Mouse (Mus musculus): Measurements from ENCODE around the gene Zcchc24. TPM values are rescaled to one million over a fixed set of nuclear protein-coding genes. Genes with fewer than 3 reads are reported as not detected.

Zcchc24 gene
- polyA plus RNA-seq, 1 experiment = 34.8 TPM

DNA sequence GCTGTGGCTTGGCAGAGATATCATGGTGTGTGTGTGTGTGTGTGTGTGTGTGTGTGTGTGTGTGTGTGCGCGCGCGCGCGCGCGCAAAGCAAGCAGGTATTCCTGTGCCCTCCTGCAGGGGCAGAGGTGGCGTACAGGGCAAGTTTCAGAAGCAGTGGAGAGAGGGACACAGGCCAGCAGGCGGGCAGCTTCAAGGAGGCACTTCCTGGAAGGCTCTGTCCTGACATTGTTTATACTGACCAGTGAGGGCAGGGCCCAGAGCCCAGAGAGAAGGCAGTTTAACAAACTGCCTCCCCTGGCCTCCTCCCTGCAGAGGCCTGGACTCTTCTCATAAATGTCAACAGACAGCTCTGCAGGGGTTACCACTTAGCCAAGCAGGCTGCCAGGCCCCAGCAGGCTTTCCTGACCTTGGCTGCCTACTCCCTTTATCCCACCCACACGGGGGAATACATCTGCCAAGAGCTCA is 43.8 kb downstream of the Zcchc24 start:
- H3K4me1 ChIP-seq (ENCODE audit: control insufficient read depth, insufficient read depth, low read length) = peaks cover 8% of the 10 kb centered on the region; the same call in 1 of the 2 replicates
- no peak overlapping the region for H3K4me3 ChIP-seq (ENCODE audit: insufficient read depth, low read length)
- no peak overlapping the region for H3K27ac ChIP-seq (ENCODE audit: insufficient read depth, low read depth, low read length)
- TF ChIP-seq POLR2A (IDR thresholded peaks at IDR 0.05; ENCODE audit: borderline replicate concordance, low read depth, low read length) (no peak), CTCF (IDR thresholded peaks at IDR 0.05; ENCODE audit: low read depth, low read length) (no peak)

DNA sequence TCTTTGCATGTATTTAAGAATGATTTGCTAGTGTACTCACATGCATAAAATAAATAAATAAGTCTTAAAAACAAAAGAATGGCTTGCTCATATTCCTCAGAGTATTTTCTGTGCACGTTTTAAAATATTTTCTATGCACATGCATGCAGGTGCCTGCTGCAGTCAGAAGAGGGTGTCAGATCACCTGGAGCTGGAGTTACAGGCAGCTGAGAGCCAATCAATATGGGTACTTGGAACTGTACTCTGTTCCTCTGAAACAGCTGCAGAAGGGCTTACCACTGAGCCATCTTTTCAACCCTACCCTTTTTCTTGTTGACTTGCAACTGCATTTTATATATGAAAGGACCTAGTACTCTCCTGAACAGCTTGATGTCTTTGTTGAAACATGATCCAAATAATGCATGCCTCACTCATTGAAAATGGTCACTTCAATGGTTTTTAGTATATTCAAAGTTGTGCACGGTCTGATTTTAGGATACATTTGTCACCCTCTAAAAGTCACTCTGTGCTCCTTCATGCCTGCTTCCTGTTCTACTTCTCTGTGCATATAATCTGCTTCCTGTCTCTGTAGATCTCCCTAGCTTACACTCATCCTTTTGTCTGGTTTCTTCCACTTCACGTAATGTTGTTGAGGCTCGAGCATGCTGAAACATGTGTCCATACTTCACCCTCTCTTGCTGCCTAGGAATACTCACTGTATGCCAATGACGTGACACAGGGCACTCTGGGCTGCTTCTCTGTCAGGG is 47.7 kb downstream of the Zcchc24 start:
- Histone ChIP-seq H3K4me1 (ENCODE audit: control insufficient read depth, insufficient read depth, low read length) (0 out of 2 replicates have a peak, but pooled peaks cover 3% of the 10 kb centered on the region), H3K4me3 (ENCODE audit: insufficient read depth, low read length) (no peak overlapping the region), H3K27ac (ENCODE audit: insufficient read depth, low read depth, low read length) (no peak overlapping the region)
- TF ChIP-seq POLR2A (IDR thresholded peaks at IDR 0.05; ENCODE audit: borderline replicate concordance, low read depth, low read length) (no peak), CTCF (IDR thresholded peaks at IDR 0.05; ENCODE audit: low read depth, low read length) (no peak)

DNA sequence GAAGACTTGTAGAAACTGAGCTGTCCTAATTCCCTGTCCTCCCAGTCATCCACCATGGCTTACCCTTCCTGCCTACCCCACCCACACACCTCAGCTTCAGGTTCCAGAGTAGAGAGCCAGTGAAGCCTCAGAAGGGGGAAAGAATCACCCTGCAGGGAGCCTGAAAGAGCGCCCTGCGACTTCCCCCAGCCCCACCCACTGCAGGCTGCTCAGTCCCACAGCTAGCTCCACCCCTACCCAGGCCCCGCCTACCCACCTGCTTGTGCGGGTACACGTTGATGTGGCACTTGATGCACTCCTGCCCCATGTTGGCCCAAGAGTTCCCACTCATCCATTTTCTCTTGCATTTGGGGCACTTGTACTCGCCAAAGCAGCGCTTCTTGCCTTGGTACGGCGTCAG is 49.5 kb downstream of the Zcchc24 start:
- Histone ChIP-seq H3K4me1 (ENCODE audit: control insufficient read depth, insufficient read depth, low read length) (0 out of 2 replicates have a peak, but pooled peaks cover 3% of the 10 kb centered on the region), H3K4me3 (ENCODE audit: insufficient read depth, low read length) (no peak overlapping the region), H3K27ac (ENCODE audit: insufficient read depth, low read depth, low read length) (no peak overlapping the region)
- TF ChIP-seq POLR2A (IDR thresholded peaks at IDR 0.05; ENCODE audit: borderline replicate concordance, low read depth, low read length) = no peak
- TF ChIP-seq CTCF (IDR thresholded peaks at IDR 0.05; ENCODE audit: low read depth, low read length) = no peak

DNA sequence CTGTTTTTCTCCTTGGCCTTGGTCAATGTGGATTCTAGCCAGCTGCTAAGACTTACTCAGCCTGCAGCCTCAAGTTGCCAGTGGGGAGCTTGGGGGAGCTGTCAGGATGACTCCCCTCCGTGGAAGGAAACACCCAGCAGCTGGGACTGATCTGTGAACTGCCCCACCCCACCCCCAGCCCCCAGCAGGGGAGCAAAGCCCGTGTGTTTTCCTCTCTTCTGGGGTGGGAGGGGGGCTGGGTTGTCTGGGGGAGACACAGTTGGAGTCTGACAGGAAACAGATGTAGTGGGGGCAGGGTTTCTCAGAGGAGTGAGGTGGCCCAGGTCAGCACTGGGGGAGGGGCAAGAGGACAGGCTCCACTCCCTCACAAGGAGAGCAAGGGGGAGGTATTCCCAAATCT is 50.4 kb downstream of the Zcchc24 start:
- Histone ChIP-seq H3K4me1 (ENCODE audit: control insufficient read depth, insufficient read depth, low read length) (0 out of 2 replicates have a peak, but pooled peaks cover 3% of the 10 kb centered on the region), H3K4me3 (ENCODE audit: insufficient read depth, low read length) (no peak overlapping the region), H3K27ac (ENCODE audit: insufficient read depth, low read depth, low read length) (no peak overlapping the region)
- TF ChIP-seq POLR2A (IDR thresholded peaks at IDR 0.05; ENCODE audit: borderline replicate concordance, low read depth, low read length) (no peak), CTCF (IDR thresholded peaks at IDR 0.05; ENCODE audit: low read depth, low read length) (no peak)

DNA sequence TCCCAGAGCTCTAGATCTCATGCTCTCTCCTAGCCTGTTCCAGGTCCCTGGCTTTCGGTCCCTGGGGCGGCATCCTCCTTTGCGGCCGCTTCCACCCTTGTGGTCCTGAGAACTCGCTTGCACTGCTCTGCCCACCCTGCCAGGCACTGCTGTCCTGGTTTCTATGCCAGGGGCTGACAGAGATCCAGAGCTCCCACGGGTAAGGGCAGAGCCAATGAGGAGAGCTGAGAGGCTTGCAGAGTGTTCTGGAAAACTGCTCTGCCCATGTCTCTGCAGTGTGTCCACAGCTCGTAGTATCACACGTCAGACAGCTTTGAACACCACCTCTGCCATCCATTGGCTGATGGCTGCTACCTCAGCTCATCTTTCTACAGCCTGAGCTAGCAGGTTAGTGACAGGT is 51.1 kb downstream of the Zcchc24 start:
- Histone ChIP-seq H3K4me1 (ENCODE audit: control insufficient read depth, insufficient read depth, low read length) (0 out of 2 replicates have a peak, but pooled peaks cover 3% of the 10 kb centered on the region), H3K27ac (ENCODE audit: insufficient read depth, low read depth, low read length) (no peak overlapping the region), H3K4me3 (ENCODE audit: insufficient read depth, low read length) (no peak overlapping the region)
- TF ChIP-seq POLR2A (IDR thresholded peaks at IDR 0.05; ENCODE audit: borderline replicate concordance, low read depth, low read length) (no peak), CTCF (IDR thresholded peaks at IDR 0.05; ENCODE audit: low read depth, low read length) (no peak)

DNA sequence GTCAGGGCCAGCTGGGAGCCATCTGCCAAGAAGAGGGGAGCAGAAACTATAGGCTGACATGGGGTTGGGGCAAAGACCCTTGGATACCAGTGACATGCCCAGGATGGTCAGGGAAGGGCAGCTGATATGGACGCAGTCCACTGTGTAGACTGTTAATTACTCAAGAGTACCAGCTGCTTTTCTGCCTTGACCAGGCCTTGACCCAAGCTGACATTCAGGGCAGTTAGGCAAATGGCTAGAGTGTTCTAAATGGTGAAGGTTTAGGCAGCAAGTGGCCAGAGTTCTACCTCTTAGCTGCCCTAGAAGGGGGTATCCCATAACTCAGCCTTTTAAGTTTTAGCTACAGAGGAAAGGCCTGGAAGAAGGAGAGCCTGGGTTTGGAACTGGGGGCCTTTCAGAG is 52.3 kb downstream of the Zcchc24 start:
- Histone ChIP-seq H3K27ac (ENCODE audit: insufficient read depth, low read depth, low read length) (no peak overlapping the region), H3K4me3 (ENCODE audit: insufficient read depth, low read length) (no peak overlapping the region), H3K4me1 (ENCODE audit: control insufficient read depth, insufficient read depth, low read length) (0 out of 2 replicates have a peak, but pooled peaks cover 2% of the 10 kb centered on the region)
- TF ChIP-seq CTCF (IDR thresholded peaks at IDR 0.05; ENCODE audit: low read depth, low read length) (no peak), POLR2A (IDR thresholded peaks at IDR 0.05; ENCODE audit: borderline replicate concordance, low read depth, low read length) (no peak)

DNA sequence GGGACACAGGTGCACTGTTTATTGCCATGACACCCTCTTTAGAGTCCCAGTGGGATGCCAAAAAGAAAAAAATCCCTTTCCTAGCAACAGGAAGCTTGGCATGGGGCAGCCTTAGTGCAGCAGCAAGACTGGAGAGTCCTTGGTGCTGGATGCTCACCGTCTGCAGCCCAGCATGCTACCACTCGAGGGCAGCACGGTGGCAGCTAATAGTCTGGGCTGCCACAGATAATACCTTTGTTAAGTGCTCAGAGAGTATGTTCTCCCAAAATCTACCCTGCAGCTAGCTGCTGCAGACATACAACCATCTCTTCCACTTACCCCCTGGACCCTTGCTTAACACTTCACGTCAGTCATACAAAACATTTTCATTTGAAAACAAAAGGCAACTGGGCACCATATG is 55.4 kb downstream of the Zcchc24 start:
- TF ChIP-seq CTCF (IDR thresholded peaks at IDR 0.05; ENCODE audit: low read depth, low read length) (no peak), POLR2A (IDR thresholded peaks at IDR 0.05; ENCODE audit: borderline replicate concordance, low read depth, low read length) (no peak)
- Histone ChIP-seq H3K4me3 (ENCODE audit: insufficient read depth, low read length) (no peak overlapping the region), H3K27ac (ENCODE audit: insufficient read depth, low read depth, low read length) (no peak overlapping the region), H3K4me1 (ENCODE audit: control insufficient read depth, insufficient read depth, low read length) (no peaks in the 10 kb centered on the region)

DNA sequence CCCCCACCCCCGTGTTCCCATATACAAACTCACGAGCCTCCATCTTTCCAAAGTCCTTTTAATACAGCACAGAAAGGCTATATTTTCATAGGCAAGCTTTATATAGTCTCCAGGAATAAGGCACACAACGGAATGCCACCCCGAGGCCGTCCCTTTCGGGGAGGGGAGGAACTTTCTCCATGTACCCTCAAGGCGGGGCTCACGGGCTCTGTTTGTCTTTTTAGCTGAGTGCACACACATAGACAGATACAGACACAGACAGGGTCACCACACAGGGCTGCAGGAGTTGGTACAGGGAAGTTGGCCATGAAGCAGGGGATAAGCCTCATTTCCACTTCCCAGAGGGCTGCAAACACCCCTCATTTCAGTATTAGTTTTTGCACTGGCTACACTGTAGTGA is 57.2 kb downstream of the Zcchc24 start:
- TF ChIP-seq POLR2A (IDR thresholded peaks at IDR 0.05; ENCODE audit: borderline replicate concordance, low read depth, low read length) (no peak), CTCF (IDR thresholded peaks at IDR 0.05; ENCODE audit: low read depth, low read length) (no peak)
- Histone ChIP-seq H3K27ac (ENCODE audit: insufficient read depth, low read depth, low read length) (no peak overlapping the region), H3K4me1 (ENCODE audit: control insufficient read depth, insufficient read depth, low read length) (peaks cover 3% of the 10 kb centered on the region; the same call in 1 of the 2 replicates)

DNA sequence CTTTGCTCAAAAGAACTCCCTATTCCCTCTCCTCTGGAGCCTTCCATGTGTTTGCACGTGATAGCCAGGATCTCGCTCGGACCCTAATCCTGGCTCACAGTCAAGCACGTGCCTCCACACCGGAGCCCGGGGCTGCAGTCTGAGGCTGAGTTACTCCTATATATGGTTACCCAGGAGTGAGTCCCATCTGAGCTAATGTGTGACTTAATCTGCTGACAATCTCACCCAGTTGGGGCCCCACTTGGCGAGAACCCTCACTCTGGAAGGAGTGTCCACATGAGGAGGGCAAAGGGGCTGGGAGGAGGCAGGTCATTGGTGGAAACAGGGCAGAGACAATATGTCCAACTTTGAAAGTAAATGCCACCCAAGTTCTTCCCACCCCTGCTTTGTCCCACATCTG is 57.7 kb downstream of the Zcchc24 start:
- Histone ChIP-seq H3K4me1 (ENCODE audit: control insufficient read depth, insufficient read depth, low read length) (peaks cover 3% of the 10 kb centered on the region; the same call in 1 of the 2 replicates), H3K27ac (ENCODE audit: insufficient read depth, low read depth, low read length) (no peak overlapping the region), H3K4me3 (ENCODE audit: insufficient read depth, low read length) (no peak overlapping the region)
- TF ChIP-seq CTCF (IDR thresholded peaks at IDR 0.05; ENCODE audit: low read depth, low read length) = no peak
- TF ChIP-seq POLR2A (IDR thresholded peaks at IDR 0.05; ENCODE audit: borderline replicate concordance, low read depth, low read length) = no peak

More for the DNA sequence above, 57.2 kb downstream of the Zcchc24 start:
- no peak overlapping the region for H3K4me3 ChIP-seq (ENCODE audit: insufficient read depth, low read length)

DNA sequence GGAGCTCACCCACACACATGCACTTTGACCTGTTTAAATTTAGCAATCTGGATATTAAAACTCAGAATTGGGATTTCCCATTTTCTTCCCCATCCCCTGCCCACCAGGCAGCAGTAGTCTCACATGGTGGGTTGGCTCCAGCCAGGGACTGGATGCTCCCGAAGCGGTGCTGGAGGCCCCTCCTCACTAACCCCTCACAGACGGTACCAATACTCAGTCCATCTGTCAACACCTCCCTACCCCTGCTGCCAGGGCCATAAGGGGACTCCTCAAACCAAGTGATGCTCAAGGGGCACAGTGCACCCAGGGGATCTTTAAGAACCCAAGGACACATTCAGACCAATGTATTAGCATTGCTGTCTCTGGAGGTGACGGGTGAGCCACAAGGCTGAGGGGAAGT is 58.2 kb downstream of the Zcchc24 start:
- Histone ChIP-seq H3K4me3 (ENCODE audit: insufficient read depth, low read length) (no peak overlapping the region), H3K27ac (ENCODE audit: insufficient read depth, low read depth, low read length) (no peak overlapping the region), H3K4me1 (ENCODE audit: control insufficient read depth, insufficient read depth, low read length) (peaks cover 3% of the 10 kb centered on the region; the same call in 1 of the 2 replicates)
- no peak for TF ChIP-seq CTCF (IDR thresholded peaks at IDR 0.05; ENCODE audit: low read depth, low read length)
- TF ChIP-seq POLR2A (IDR thresholded peaks at IDR 0.05; ENCODE audit: borderline replicate concordance, low read depth, low read length) = no peak

Measured in bone marrow macrophage, adult 2 months (primary cell).